Mouse (Mus musculus): ENCODE measurements around the gene P4ha1. TPM values are rescaled to one million over a fixed set of nuclear protein-coding genes. Genes with fewer than 3 reads are reported as not detected.

The P4ha1 gene
- polyA plus RNA-seq, 2 experiments, result 95.1 to 108 TPM

DNA sequence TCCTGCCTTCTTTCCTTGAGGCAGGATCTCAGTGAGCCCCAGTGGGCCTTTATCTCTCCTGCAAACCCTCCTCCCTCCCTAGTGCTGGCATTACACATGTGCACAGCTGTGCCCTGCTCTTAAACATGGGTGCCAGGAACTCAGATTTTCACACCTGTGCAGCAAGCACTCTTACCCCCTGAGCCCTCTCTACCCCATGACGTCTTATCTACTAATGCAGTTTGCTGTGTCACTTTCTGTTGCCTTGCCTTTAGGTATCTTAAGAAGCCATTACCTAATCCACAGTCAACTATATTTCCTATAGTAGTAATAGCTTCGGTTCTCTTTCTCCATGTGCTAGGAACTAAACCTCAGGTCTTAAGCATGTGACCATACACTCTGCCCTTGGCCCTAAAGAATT, 40.1 kb downstream of the P4ha1 start:
- H3K4me1 ChIP-seq (ENCODE audit: control insufficient read depth, insufficient read depth, low read length), result no peaks in the 10 kb centered on the region
- DNase-seq (ENCODE audit: low spot score) (no peak), ATAC-seq (ENCODE audit: low FRiP score, low read depth) (no peak)
- no peaks in the 10 kb centered on the region for H3K9me3 ChIP-seq (ENCODE audit: control insufficient read depth, low read length)
- 92% methylated on average over 2 of the region's 2 CpGs for WGBS
- no peak overlapping the region for H3K4me3 ChIP-seq (replicated peaks; ENCODE audit: low read length)
- no peak overlapping the region for H3K9ac ChIP-seq (ENCODE audit: low read depth, low read length, severe bottlenecking)
- no peak overlapping the region for H3K27ac ChIP-seq (replicated peaks; ENCODE audit: low read depth, low read length)
- no peak for TF ChIP-seq POLR2A (IDR thresholded peaks at IDR 0.05; ENCODE audit: borderline replicate concordance, extremely low read depth, insufficient read depth, insufficient read length)
- H3K36me3 ChIP-seq (ENCODE audit: control insufficient read depth, insufficient read depth, low read length), result peaks cover 84% of the 10 kb centered on the region
- no peaks in the 10 kb centered on the region for H3K27me3 ChIP-seq (ENCODE audit: control insufficient read depth, insufficient read depth, low read length)
- H3K4me2 ChIP-seq (replicated peaks; ENCODE audit: low read depth, low read length, severe bottlenecking), result no peak overlapping the region

DNA sequence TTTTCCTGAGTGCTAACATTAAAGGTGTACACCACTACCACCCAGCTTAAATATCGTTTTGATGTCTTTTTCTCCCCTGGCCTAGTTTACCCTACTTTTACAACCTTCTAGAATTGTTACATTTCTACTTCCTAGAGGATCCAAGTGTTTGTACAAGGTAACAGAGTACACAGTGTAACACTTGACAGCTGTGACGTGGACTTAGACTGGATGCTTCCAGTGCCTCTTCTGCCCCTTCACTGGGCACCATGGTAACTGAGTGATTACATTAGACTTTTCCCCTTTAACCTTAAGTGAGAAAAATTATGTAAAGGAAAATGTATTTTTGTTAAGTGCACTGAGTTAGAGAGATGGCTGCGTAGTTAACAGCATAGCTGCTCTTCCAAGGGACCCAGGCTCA, 41.5 kb downstream of the P4ha1 start:
- peaks cover 91% of the 10 kb centered on the region for H3K36me3 ChIP-seq (ENCODE audit: control insufficient read depth, insufficient read depth, low read length)
- 88% methylated on average over 3 of the region's 3 CpGs for WGBS

DNA sequence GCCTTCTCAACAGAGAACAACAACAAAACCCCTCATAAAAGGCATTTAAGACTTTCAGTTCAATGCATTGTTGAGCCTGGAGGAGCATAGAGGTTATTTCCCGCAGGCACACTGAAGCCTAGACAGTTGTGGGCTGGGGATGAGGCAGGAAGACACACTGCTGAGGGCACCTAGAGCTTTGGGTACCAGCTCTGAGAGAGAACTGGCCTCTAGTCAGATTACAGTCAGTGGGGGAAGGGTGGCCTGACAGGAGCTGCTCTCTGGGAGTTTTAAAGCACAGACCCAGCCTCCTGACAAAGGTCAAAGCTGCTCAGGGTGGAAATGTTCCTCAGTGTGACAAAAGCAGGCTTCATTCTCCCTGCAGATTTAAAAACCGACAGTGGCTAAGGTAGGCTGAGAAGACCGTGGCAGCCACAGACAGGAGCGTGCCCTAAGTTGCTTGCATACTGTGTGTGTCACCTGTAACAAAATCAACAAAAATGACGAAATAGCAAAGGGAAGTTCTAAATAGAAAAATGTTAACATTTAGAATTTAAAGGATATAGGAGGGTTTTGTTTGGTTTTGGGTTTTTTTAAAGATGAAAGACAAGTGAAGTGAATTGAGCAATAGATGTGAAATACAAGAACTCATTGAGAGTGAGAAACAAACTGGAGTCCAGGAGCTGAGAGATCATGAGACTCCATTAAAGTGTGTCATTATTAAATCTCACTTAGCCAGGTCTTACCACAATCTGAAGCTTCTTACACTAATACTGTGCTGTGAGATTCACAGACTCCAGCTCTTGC, 42.9 kb downstream of the P4ha1 start:
- Histone ChIP-seq H3K9ac (ENCODE audit: low read depth, low read length, severe bottlenecking) (no peak overlapping the region), H3K4me3 (replicated peaks; ENCODE audit: low read length) (no peak overlapping the region), H3K4me1 (ENCODE audit: control insufficient read depth, insufficient read depth, low read length) (no peaks in the 10 kb centered on the region), H3K27ac (replicated peaks; ENCODE audit: low read depth, low read length) (no peak overlapping the region), H3K36me3 (ENCODE audit: control insufficient read depth, insufficient read depth, low read length) (peaks cover 93% of the 10 kb centered on the region), H3K27me3 (ENCODE audit: control insufficient read depth, insufficient read depth, low read length) (no peaks in the 10 kb centered on the region), H3K9me3 (ENCODE audit: control insufficient read depth, low read length) (no peaks in the 10 kb centered on the region), H3K4me2 (replicated peaks; ENCODE audit: low read depth, low read length, severe bottlenecking) (no peak overlapping the region)
- no peak for TF ChIP-seq POLR2A (IDR thresholded peaks at IDR 0.05; ENCODE audit: borderline replicate concordance, extremely low read depth, insufficient read depth, insufficient read length)
- WGBS, result 85% methylated on average over 5 of the region's 5 CpGs
- ATAC-seq (ENCODE audit: low FRiP score, low read depth) (no peak), DNase-seq (ENCODE audit: low spot score) (no peak)

More for the DNA sequence above, 41.5 kb downstream of the P4ha1 start:
- Histone ChIP-seq H3K27me3 (ENCODE audit: control insufficient read depth, insufficient read depth, low read length) (no peaks in the 10 kb centered on the region), H3K4me2 (replicated peaks; ENCODE audit: low read depth, low read length, severe bottlenecking) (no peak overlapping the region), H3K4me3 (replicated peaks; ENCODE audit: low read length) (no peak overlapping the region), H3K9ac (ENCODE audit: low read depth, low read length, severe bottlenecking) (no peak overlapping the region), H3K9me3 (ENCODE audit: control insufficient read depth, low read length) (no peaks in the 10 kb centered on the region), H3K27ac (replicated peaks; ENCODE audit: low read depth, low read length) (no peak overlapping the region), H3K4me1 (ENCODE audit: control insufficient read depth, insufficient read depth, low read length) (no peaks in the 10 kb centered on the region)
- no peak for ATAC-seq (ENCODE audit: low FRiP score, low read depth)
- DNase-seq (ENCODE audit: low spot score), result no peak
- TF ChIP-seq POLR2A (IDR thresholded peaks at IDR 0.05; ENCODE audit: borderline replicate concordance, extremely low read depth, insufficient read depth, insufficient read length), result no peak

DNA sequence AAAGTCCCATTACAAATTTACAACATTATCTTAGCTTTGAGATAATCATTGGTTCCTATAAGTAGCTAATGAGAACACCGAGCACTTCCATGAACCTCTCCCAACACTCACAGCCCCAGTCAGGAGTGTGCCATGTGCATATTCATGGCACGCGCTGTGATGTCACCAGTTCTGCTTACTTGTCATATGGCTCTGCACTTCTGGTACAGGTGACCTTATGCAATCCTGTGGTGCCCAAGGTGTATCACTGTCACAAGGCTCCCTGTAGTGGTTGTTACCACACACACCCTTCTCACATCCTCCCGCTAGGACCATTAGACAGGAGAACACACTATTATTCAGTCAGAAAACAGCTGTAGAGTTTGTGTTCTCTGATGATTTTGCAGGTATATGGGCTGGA, 43.6 kb downstream of the P4ha1 start:
- no peaks in the 10 kb centered on the region for H3K4me1 ChIP-seq (ENCODE audit: control insufficient read depth, insufficient read depth, low read length)
- H3K27ac ChIP-seq (replicated peaks; ENCODE audit: low read depth, low read length), result no peak overlapping the region
- H3K27me3 ChIP-seq (ENCODE audit: control insufficient read depth, insufficient read depth, low read length), result no peaks in the 10 kb centered on the region
- TF ChIP-seq POLR2A (IDR thresholded peaks at IDR 0.05; ENCODE audit: borderline replicate concordance, extremely low read depth, insufficient read depth, insufficient read length), result no peak
- no peak overlapping the region for H3K4me3 ChIP-seq (replicated peaks; ENCODE audit: low read length)
- WGBS, result 95% methylated on average over 4 of the region's 4 CpGs
- no peaks in the 10 kb centered on the region for H3K9me3 ChIP-seq (ENCODE audit: control insufficient read depth, low read length)
- DNase-seq (ENCODE audit: low spot score) (no peak), ATAC-seq (ENCODE audit: low FRiP score, low read depth) (no peak)
- H3K36me3 ChIP-seq (ENCODE audit: control insufficient read depth, insufficient read depth, low read length), result peaks cover 93% of the 10 kb centered on the region
- no peak overlapping the region for H3K9ac ChIP-seq (ENCODE audit: low read depth, low read length, severe bottlenecking)
- no peak overlapping the region for H3K4me2 ChIP-seq (replicated peaks; ENCODE audit: low read depth, low read length, severe bottlenecking)

GRCm38 (mm10) chr10:59367206-59367605, 44.1 kb downstream of the P4ha1 start:
- 73% methylated on average over 4 of the region's 4 CpGs for WGBS
- H3K4me3 ChIP-seq (replicated peaks; ENCODE audit: low read length), result no peak overlapping the region
- DNase-seq (ENCODE audit: low spot score) (no peak), ATAC-seq (ENCODE audit: low FRiP score, low read depth) (no peak)
- TF ChIP-seq POLR2A (IDR thresholded peaks at IDR 0.05; ENCODE audit: borderline replicate concordance, extremely low read depth, insufficient read depth, insufficient read length), result no peak
- no peak overlapping the region for H3K9ac ChIP-seq (ENCODE audit: low read depth, low read length, severe bottlenecking)
- H3K4me1 ChIP-seq (ENCODE audit: control insufficient read depth, insufficient read depth, low read length), result no peaks in the 10 kb centered on the region
- H3K36me3 ChIP-seq (ENCODE audit: control insufficient read depth, insufficient read depth, low read length), result peaks cover 92% of the 10 kb centered on the region
- no peak overlapping the region for H3K4me2 ChIP-seq (replicated peaks; ENCODE audit: low read depth, low read length, severe bottlenecking)
- no peaks in the 10 kb centered on the region for H3K27me3 ChIP-seq (ENCODE audit: control insufficient read depth, insufficient read depth, low read length)
- no peaks in the 10 kb centered on the region for H3K9me3 ChIP-seq (ENCODE audit: control insufficient read depth, low read length)
- H3K27ac ChIP-seq (replicated peaks; ENCODE audit: low read depth, low read length), result no peak overlapping the region

Measured in limb, embryonic 14.5 days (tissue).